Mouse (Mus musculus) brain, embryonic 14.5 days (tissue): ENCODE measurements at regions not wholly inside any gene's neighbourhood (a gene's known extent, or its start where the extent isn't known, plus 50 kb on each side); places are given as distances from the start of the nearest gene placed in this dataset.

Experiments
- CTCF ChIP-seq: fragments of 200-500 bp; IDR thresholded peaks from 2 replicates; pipeline ENCODE4 v1.5.1; 2012; ENCODE audit warnings: inconsistent platforms, mild to moderate bottlenecking, moderate library complexity, borderline replicate concordance; ENCODE audit not compliant: insufficient read depth, insufficient read length; ENCODE audit errors: extremely low read depth
- POLR2A ChIP-seq: fragments of 200-500 bp; IDR thresholded peaks from 2 replicates; pipeline ENCODE4 v1.6.1; 2012; ENCODE audit warnings: mild to moderate bottlenecking, inconsistent platforms, borderline replicate concordance; ENCODE audit not compliant: poor library complexity, insufficient read depth, insufficient read length, severe bottlenecking; ENCODE audit errors: extremely low read depth

DNA sequence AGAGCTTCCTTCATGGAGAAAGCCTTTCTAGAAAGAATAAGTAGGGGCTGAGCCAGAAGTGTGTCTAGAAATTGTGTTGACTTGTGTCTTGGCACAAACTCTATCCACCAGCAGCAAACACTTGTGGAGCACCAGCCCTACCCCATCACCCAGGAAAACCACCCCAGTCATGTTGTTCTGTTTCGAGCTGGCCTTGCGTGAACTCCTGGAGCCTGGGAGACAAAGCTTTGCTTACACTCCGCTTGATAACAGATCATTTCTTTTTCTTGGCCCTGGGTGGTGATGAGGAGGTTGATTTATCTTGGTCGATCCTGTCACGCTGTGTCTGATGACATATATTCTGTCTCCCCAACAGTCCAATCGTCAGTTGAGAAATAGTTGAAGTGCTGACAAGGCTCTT is 55.0 kb upstream of the Gm7361 start:
- TF ChIP-seq CTCF (no peak), POLR2A (no peak)
